Mouse (Mus musculus) kidney, postnatal 0 days (tissue): ENCODE results near the gene Usp39. TPM values are rescaled to one million over a fixed set of nuclear protein-coding genes. Genes with fewer than 3 reads are reported as not detected.
A peak's percentile ranks its signal among the peaks of the same experiment; 100 is the strongest.

Experiments
- ATAC-seq: fragments of 200-750 bp; cut with Nextera tagmentation; replicated peaks from 2 replicates; pipeline ENCODE4 v1.8.0; 2017; ENCODE audit warnings: low read depth, moderate number of reproducible peaks, moderate TSS enrichment, moderate library complexity; ENCODE audit not compliant: low FRiP score
- DNase-seq: peaks from one replicate; pipeline ENCODE4 v3.0.0-alpha.2; 2016; ENCODE audit warnings: low spot score
- H3K27ac ChIP-seq: fragments of 300-500 bp; sonication (generic); 2 replicates; pipeline ENCODE4 v1.5.1; 2014; ENCODE audit warnings: mild to moderate bottlenecking
- H3K27me3 ChIP-seq: fragments of 300-500 bp; sonication (generic); 2 replicates; pipeline ENCODE4 v1.6.1; 2014; ENCODE audit warnings: low read length, mixed read lengths; ENCODE audit not compliant: insufficient read depth
- H3K36me3 ChIP-seq: fragments of 300-500 bp; sonication (generic); 2 replicates; pipeline ENCODE4 v1.6.1; 2014; ENCODE audit warnings: low read length, mixed read lengths; ENCODE audit not compliant: insufficient read depth
- H3K4me1 ChIP-seq: fragments of 300-500 bp; sonication (generic); replicated peaks from 2 replicates; pipeline ENCODE4 v1.6.1; 2014; ENCODE audit warnings: antibody characterized with exemption, low read length, mixed read lengths; ENCODE audit not compliant: insufficient read depth
- H3K4me2 ChIP-seq: fragments of 300-500 bp; sonication (generic); 2 replicates; pipeline ENCODE4 v1.6.1; 2014; ENCODE audit warnings: mild to moderate bottlenecking, low read length, moderate library complexity, mixed read lengths
- H3K4me3 ChIP-seq: fragments of 300-500 bp; sonication (generic); replicated peaks from 2 replicates; pipeline ENCODE4 v1.5.1; 2014; ENCODE audit warnings: low read depth, low read length
- H3K9ac ChIP-seq: fragments of 300-500 bp; sonication (generic); 2 replicates; pipeline ENCODE4 v1.6.1; 2014; ENCODE audit warnings: low read depth, low read length
- H3K9me3 ChIP-seq: fragments of 300-500 bp; sonication (generic); replicated peaks from 2 replicates; pipeline ENCODE4 v1.6.1; 2016; ENCODE audit warnings: low read length, inconsistent platforms, mixed read lengths
- CTCF ChIP-seq: IDR thresholded peaks from 2 replicates; pipeline ENCODE4 v1.5.1; 2016; ENCODE audit warnings: antibody characterized with exemption, low read depth, mild to moderate bottlenecking, moderate library complexity
- WGBS: fragments of 180-500 bp; shearing (Covaris S2); extraction: QIAGEN DNeasy Blood & Tissue Kit; methylation state at CpG from one replicate; pipeline ENCODE4 v1.1.7; 2014; 5-methylcytosine and 5-hydroxymethylcytosine counted together
- polyA plus RNA-seq: library from polyadenylated mRNA; unstranded; fragments of >200 nt; fragmentation: Nextera tagmentation; extraction: Ambion mirVana; gene quantifications from 2 replicates; pipeline ENCODE4 v1.2.1, GENCODE M21; 2015

Usp39 gene
- polyA plus RNA-seq, 1 experiment from 2014 or later: 35.6 TPM

GRCm38 (mm10) chr6:72369557-72369956 lies 24.6 kb upstream of the Usp39 start:
- no peak for DNase-seq

GRCm38 (mm10) chr6:72367460-72367974 lies 22.5 kb upstream of the Usp39 start:
- H3K36me3 ChIP-seq: no peaks in the 10 kb centered on the region
- H3K9me3 ChIP-seq: no peaks in the 10 kb centered on the region
- H3K4me2 ChIP-seq: no peak overlapping the region

More at GRCm38 (mm10) chr6:72369557-72369956, 24.6 kb upstream of the Usp39 start:
- ATAC-seq: no peak
- no peak overlapping the region for H3K4me2 ChIP-seq
- H3K27ac ChIP-seq: no peak overlapping the region
- H3K27me3 ChIP-seq: no peaks in the 10 kb centered on the region
- TF ChIP-seq CTCF: peak; percentile 15; the same call in 1 of the 2 replicates
- H3K4me3 ChIP-seq: no peak overlapping the region
- peaks cover 8% of the 10 kb centered on the region; the same call in 1 of the 2 replicates for H3K4me1 ChIP-seq
- no peak overlapping the region for H3K9ac ChIP-seq
- H3K36me3 ChIP-seq: no peaks in the 10 kb centered on the region
- WGBS: 80% methylated on average over 4 of the region's 4 CpGs
- H3K9me3 ChIP-seq: no peaks in the 10 kb centered on the region

GRCm38 (mm10) chr6:72366844-72367443 lies 22.0 kb upstream of the Usp39 start, which contains the start of gene Rnf181:
Gene Rnf181 (minus strand): TSS chr6:72366956.
- H3K27me3 ChIP-seq: no peaks in the 10 kb centered on the region
- TF ChIP-seq CTCF: no peak
- ATAC-seq (no peak), DNase-seq (no peak)
- no peak within 1 kb of the TSS for H3K9ac ChIP-seq
- H3K9me3 ChIP-seq: no peaks in the 10 kb centered on the region
- H3K27ac ChIP-seq: no peak within 1 kb of the TSS
- no peak within 1 kb of the TSS for H3K4me3 ChIP-seq
- H3K4me1 ChIP-seq: peaks cover 8% of the 10 kb centered on the region; the same call in 1 of the 2 replicates
- H3K36me3 ChIP-seq: no peaks in the 10 kb centered on the region
- 80% methylated on average over 4 of the region's 4 CpGs for WGBS
- H3K4me2 ChIP-seq: no peak within 1 kb of the TSS

More at GRCm38 (mm10) chr6:72367460-72367974, 22.5 kb upstream of the Usp39 start:
- H3K9ac ChIP-seq: no peak overlapping the region
- ATAC-seq: no peak
- 78% methylated on average over 4 of the region's 4 CpGs for WGBS
- H3K27ac ChIP-seq: no peak overlapping the region
- DNase-seq: no peak
- H3K27me3 ChIP-seq: no peaks in the 10 kb centered on the region
- H3K4me3 ChIP-seq: no peak overlapping the region
- peaks cover 8% of the 10 kb centered on the region; the same call in 1 of the 2 replicates for H3K4me1 ChIP-seq
- TF ChIP-seq CTCF: no peak

GRCm38 (mm10) chr6:72366304-72366703 lies 21.3 kb upstream of the Usp39 start:
- no peak for TF ChIP-seq CTCF
- H3K27ac ChIP-seq: no peak overlapping the region
- ATAC-seq (no peak), DNase-seq (no peak)
- WGBS: 45% methylated on average over 3 of the region's 3 CpGs
- no peaks in the 10 kb centered on the region for H3K27me3 ChIP-seq
- H3K4me1 ChIP-seq: peaks cover 8% of the 10 kb centered on the region; the same call in 1 of the 2 replicates
- H3K9ac ChIP-seq: no peak overlapping the region
- no peaks in the 10 kb centered on the region for H3K36me3 ChIP-seq
- H3K4me3 ChIP-seq: no peak overlapping the region
- H3K4me2 ChIP-seq: no peak overlapping the region
- no peaks in the 10 kb centered on the region for H3K9me3 ChIP-seq

- ATAC-seq: no peak
- peaks cover 13% of the 10 kb centered on the region; the same call in 1 of the 2 replicates for H3K4me1 ChIP-seq
- no peak overlapping the region for H3K27ac ChIP-seq
- no peaks in the 10 kb centered on the region for H3K27me3 ChIP-seq
- 66% methylated on average over 6 of the region's 6 CpGs for WGBS
- no peaks in the 10 kb centered on the region for H3K9me3 ChIP-seq
- H3K9ac ChIP-seq: no peak overlapping the region
- no peak for DNase-seq
- no peak overlapping the region for H3K4me3 ChIP-seq
- H3K36me3 ChIP-seq: no peaks in the 10 kb centered on the region
- H3K4me2 ChIP-seq: no peak overlapping the region
- no peak for TF ChIP-seq CTCF
These were observed 20.0 kb upstream of the Usp39 start for GRCm38 (mm10) chr6:72364985-72365384.

- Histone ChIP-seq H3K36me3 (peaks cover 5% of the 10 kb centered on the region; the same call in 1 of the 2 replicates), H3K4me3 (no peak overlapping the region), H3K4me2 (no peak overlapping the region), H3K9me3 (no peaks in the 10 kb centered on the region), H3K4me1 (peaks cover 13% of the 10 kb centered on the region; the same call in 1 of the 2 replicates), H3K27ac (no peak overlapping the region), H3K27me3 (no peaks in the 10 kb centered on the region), H3K9ac (no peak overlapping the region)
- ATAC-seq: no peak
- peak; percentile 45; the same call in 1 of the 2 replicates for TF ChIP-seq CTCF
- 43% methylated on average over 7 of the region's 7 CpGs for WGBS
- no peak for DNase-seq
These were observed 19.0 kb upstream of the Usp39 start for GRCm38 (mm10) chr6:72364009-72364408.
